Mouse (Mus musculus): ENCODE data around the gene Cnrip1. TPM values are rescaled to one million over a fixed set of nuclear protein-coding genes. Genes with fewer than 3 reads are reported as not detected.

Gene Cnrip1
- polyA plus RNA-seq (2014; fragmentation: Illumina TruSeq; extraction: RNeasy Lipid Tissue Mini Kit (QIAGEN cat#74804); ENCODE audit: low read depth, low replicate concordance) = 8.3 TPM

DNA sequence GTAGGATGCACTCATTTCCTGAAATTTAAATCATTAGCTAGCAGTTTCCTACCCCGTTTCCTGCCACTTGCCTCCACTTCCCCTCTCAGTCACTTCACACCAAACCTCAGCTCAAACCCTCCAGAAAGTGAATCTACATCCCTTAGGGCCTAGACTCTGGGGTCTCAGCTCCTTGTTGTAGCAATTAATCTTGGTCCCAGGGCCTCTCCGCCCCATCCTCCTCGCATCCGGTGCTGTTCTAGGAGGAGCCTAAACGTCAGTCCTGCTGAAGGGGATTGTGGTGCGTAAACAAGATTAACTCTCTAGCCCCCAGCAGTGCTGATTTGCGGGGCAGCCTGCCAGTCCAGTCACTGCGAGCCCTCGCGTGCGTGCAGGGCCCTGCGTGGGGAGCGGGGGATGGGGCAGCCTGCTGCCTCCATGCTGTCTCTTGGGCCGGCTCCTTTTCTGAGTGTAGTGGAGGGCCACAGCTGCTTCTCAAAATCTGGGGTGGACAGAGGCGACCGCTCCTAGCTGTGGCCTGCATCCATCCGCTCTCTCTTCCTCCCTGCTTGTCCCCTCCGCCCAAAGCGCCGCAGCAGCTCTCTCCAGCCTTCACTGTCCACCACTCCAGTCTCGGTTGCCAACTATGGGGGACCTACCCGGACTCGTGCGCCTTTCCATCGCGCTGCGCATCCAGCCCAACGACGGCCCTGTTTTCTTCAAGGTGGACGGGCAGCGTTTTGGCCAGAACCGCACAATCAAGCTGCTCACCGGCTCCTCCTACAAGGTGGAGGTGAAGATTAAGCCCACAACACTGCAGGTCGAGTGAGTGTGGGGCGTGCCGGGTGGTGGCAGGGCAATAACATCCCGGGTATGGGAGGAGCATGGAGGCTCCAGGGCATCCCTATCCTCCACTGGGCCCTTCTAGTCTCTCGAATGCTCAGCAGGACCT lies at the start of gene Cnrip1, which contains the start of gene Plek:
Gene Cnrip1 (plus strand): TSS at position 42 of the 931 bp plus-strand sequence.
Gene Plek (minus strand): TSS at position 837 of the 931 bp plus-strand sequence.

Other genes with a start within 250 kb of the Cnrip1 start
- 6.8 TPM for gene Fbxo48, start 100.2 kb upstream of the Cnrip1 start, polyA plus RNA-seq (2014; fragmentation: Illumina TruSeq; extraction: RNeasy Lipid Tissue Mini Kit (QIAGEN cat#74804); ENCODE audit: low read depth, low replicate concordance)
- 36.1 TPM for gene Plek, start 795 bp downstream of the Cnrip1 start, polyA plus RNA-seq (2014; fragmentation: Illumina TruSeq; extraction: RNeasy Lipid Tissue Mini Kit (QIAGEN cat#74804); ENCODE audit: low read depth, low replicate concordance)
- 313 TPM for gene Ppp3r1, start 107.7 kb downstream of the Cnrip1 start, polyA plus RNA-seq (2014; fragmentation: Illumina TruSeq; extraction: RNeasy Lipid Tissue Mini Kit (QIAGEN cat#74804); ENCODE audit: low read depth, low replicate concordance)
- 16.9 TPM for gene Wdr92, start 130.5 kb downstream of the Cnrip1 start, polyA plus RNA-seq (2014; fragmentation: Illumina TruSeq; extraction: RNeasy Lipid Tissue Mini Kit (QIAGEN cat#74804); ENCODE audit: low read depth, low replicate concordance)
- gene Pno1, start 160.0 kb downstream of the Cnrip1 start, polyA plus RNA-seq (2014; fragmentation: Illumina TruSeq; extraction: RNeasy Lipid Tissue Mini Kit (QIAGEN cat#74804); ENCODE audit: low read depth, low replicate concordance) = 62.0 TPM
- 136 TPM for gene C1d, start 206.0 kb downstream of the Cnrip1 start, polyA plus RNA-seq (2014; fragmentation: Illumina TruSeq; extraction: RNeasy Lipid Tissue Mini Kit (QIAGEN cat#74804); ENCODE audit: low read depth, low replicate concordance)